Mouse (Mus musculus): ENCODE data around the gene Uba52. TPM values are rescaled to one million over a fixed set of nuclear protein-coding genes. Genes with fewer than 3 reads are reported as not detected.

The Uba52 gene
- polyA plus RNA-seq, 1 experiment from 2014 or later = 691 TPM

GRCm38 (mm10) chr8:70527512-70528181 lies 17.0 kb upstream of the Uba52 start, which contains the start of the genes Fkbp8 and Kxd1:
Fkbp8 (plus strand) TSS chr8:70527724.
Kxd1 (minus strand) TSS chr8:70527956.
- Histone ChIP-seq H3K27ac (ENCODE audit: low read length) (peak within 1 kb of the TSS; percentile 81), H3K4me2 (ENCODE audit: low read depth, low read length) (peak within 1 kb of the TSS; percentile 95), H3K36me3 (ENCODE audit: control insufficient read depth, insufficient read depth) (peaks cover 25% of the 10 kb centered on the region), H3K9ac (ENCODE audit: low read length) (peak within 1 kb of the TSS; percentile 98), H3K27me3 (ENCODE audit: control insufficient read depth, insufficient read depth, low read length) (no peaks in the 10 kb centered on the region), H3K9me3 (replicated peaks; ENCODE audit: control insufficient read depth, low read length) (no peaks in the 10 kb centered on the region), H3K4me1 (ENCODE audit: control insufficient read depth, insufficient read depth, low read length) (peaks cover 23% of the 10 kb centered on the region), H3K4me3 (ENCODE audit: low read length) (peak within 1 kb of the TSS; percentile 82)
- ATAC-seq (replicated peaks; ENCODE audit: extremely low read depth, insufficient read depth, low FRiP score) = peak; percentile 92
- WGBS = under 1% methylated on average over 60 of the region's 61 CpGs

GRCm38 (mm10) chr8:70527111-70527511 lies 16.5 kb upstream of the Uba52 start:
- no peaks in the 10 kb centered on the region for H3K9me3 ChIP-seq (replicated peaks; ENCODE audit: control insufficient read depth, low read length)
- no peak for ATAC-seq (replicated peaks; ENCODE audit: extremely low read depth, insufficient read depth, low FRiP score)
- H3K4me3 ChIP-seq (ENCODE audit: low read length) = peak overlapping the region; percentile 82
- peak overlapping the region; percentile 98 for H3K9ac ChIP-seq (ENCODE audit: low read length)
- H3K36me3 ChIP-seq (ENCODE audit: control insufficient read depth, insufficient read depth) = peaks cover 19% of the 10 kb centered on the region
- no peaks in the 10 kb centered on the region for H3K27me3 ChIP-seq (ENCODE audit: control insufficient read depth, insufficient read depth, low read length)
- WGBS = 1% methylated on average over 8 of the region's 8 CpGs
- peak overlapping the region; percentile 81 for H3K27ac ChIP-seq (ENCODE audit: low read length)
- H3K4me2 ChIP-seq (ENCODE audit: low read depth, low read length) = peak overlapping the region; percentile 80
- H3K4me1 ChIP-seq (ENCODE audit: control insufficient read depth, insufficient read depth, low read length) = peaks cover 26% of the 10 kb centered on the region

- H3K27ac ChIP-seq (ENCODE audit: low read length) = peak overlapping the region; percentile 90
- WGBS = under 1% methylated on average over 51 of the region's 51 CpGs
- peak overlapping the region; percentile 91 for H3K4me3 ChIP-seq (ENCODE audit: low read length)
- no peaks in the 10 kb centered on the region for H3K27me3 ChIP-seq (ENCODE audit: control insufficient read depth, insufficient read depth, low read length)
- no peaks in the 10 kb centered on the region for H3K9me3 ChIP-seq (replicated peaks; ENCODE audit: control insufficient read depth, low read length)
- H3K4me2 ChIP-seq (ENCODE audit: low read depth, low read length) = peak overlapping the region; percentile 84
- peaks cover 7% of the 10 kb centered on the region for H3K36me3 ChIP-seq (ENCODE audit: control insufficient read depth, insufficient read depth)
- peak overlapping the region; percentile 94 for H3K9ac ChIP-seq (ENCODE audit: low read length)
- H3K4me1 ChIP-seq (ENCODE audit: control insufficient read depth, insufficient read depth, low read length) = peaks cover 17% of the 10 kb centered on the region
- ATAC-seq (replicated peaks; ENCODE audit: extremely low read depth, insufficient read depth, low FRiP score) = peak; percentile 73
These were observed 12.2 kb upstream of the Uba52 start for GRCm38 (mm10) chr8:70522592-70523403.

- no peaks in the 10 kb centered on the region for H3K27me3 ChIP-seq (ENCODE audit: control insufficient read depth, insufficient read depth, low read length)
- no peak overlapping the region for H3K4me2 ChIP-seq (ENCODE audit: low read depth, low read length)
- H3K36me3 ChIP-seq (ENCODE audit: control insufficient read depth, insufficient read depth) = peaks cover 12% of the 10 kb centered on the region
- no peak overlapping the region for H3K4me3 ChIP-seq (ENCODE audit: low read length)
- H3K4me1 ChIP-seq (ENCODE audit: control insufficient read depth, insufficient read depth, low read length) = peaks cover 10% of the 10 kb centered on the region
- H3K9me3 ChIP-seq (replicated peaks; ENCODE audit: control insufficient read depth, low read length) = no peaks in the 10 kb centered on the region
- H3K9ac ChIP-seq (ENCODE audit: low read length) = no peak overlapping the region
- H3K27ac ChIP-seq (ENCODE audit: low read length) = no peak overlapping the region
- ATAC-seq (replicated peaks; ENCODE audit: extremely low read depth, insufficient read depth, low FRiP score) = no peak
- WGBS = 54% methylated on average over 2 of the region's 2 CpGs
These were observed 9.0 kb upstream of the Uba52 start for GRCm38 (mm10) chr8:70519606-70520005.

- Histone ChIP-seq H3K27ac (ENCODE audit: low read length) (no peak overlapping the region), H3K36me3 (ENCODE audit: control insufficient read depth, insufficient read depth) (peaks cover 16% of the 10 kb centered on the region), H3K4me1 (ENCODE audit: control insufficient read depth, insufficient read depth, low read length) (peaks cover 10% of the 10 kb centered on the region), H3K9me3 (replicated peaks; ENCODE audit: control insufficient read depth, low read length) (no peaks in the 10 kb centered on the region), H3K4me3 (ENCODE audit: low read length) (no peak overlapping the region), H3K9ac (ENCODE audit: low read length) (no peak overlapping the region), H3K27me3 (ENCODE audit: control insufficient read depth, insufficient read depth, low read length) (no peaks in the 10 kb centered on the region), H3K4me2 (ENCODE audit: low read depth, low read length) (no peak overlapping the region)
- WGBS = 89% methylated on average over 6 of the region's 6 CpGs
- ATAC-seq (replicated peaks; ENCODE audit: extremely low read depth, insufficient read depth, low FRiP score) = no peak
These were observed 8.4 kb upstream of the Uba52 start for GRCm38 (mm10) chr8:70519043-70519442.

DNA sequence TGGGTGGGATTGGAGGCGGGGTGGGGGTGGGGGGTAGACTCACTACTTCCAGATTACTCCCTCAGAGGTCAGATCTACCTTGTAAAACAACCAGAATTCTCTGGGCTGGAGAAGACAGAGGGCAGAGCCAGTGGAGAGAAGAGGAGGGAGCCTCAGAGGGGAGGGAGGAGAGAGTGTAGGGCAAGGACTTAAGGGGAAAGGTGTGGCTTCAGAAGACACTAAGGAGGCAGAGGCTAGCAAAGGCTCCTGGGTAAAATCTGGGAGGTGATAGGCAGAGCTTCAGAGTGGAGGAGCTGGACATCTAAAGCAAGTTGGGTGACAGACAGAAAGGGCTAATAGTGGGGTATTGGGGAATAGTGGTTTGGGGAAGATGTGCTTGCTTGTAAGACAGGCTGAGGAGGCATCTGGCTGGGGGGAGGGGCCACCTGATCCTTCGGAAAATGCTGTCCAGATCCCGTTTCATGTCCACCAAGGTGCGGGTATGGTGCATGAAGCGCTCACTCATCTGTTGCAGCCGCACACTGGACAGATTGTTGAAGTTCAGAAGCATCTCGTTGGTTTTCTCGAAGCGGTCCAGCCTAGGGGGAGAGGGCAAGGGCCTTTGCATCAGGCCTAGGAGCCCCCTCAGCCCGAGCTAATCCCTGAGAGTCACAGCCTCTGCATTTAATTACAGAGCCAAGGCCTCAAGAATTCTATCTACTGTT lies 7.5 kb upstream of the Uba52 start:
- ATAC-seq (replicated peaks; ENCODE audit: extremely low read depth, insufficient read depth, low FRiP score) = no peak
- no peaks in the 10 kb centered on the region for H3K27me3 ChIP-seq (ENCODE audit: control insufficient read depth, insufficient read depth, low read length)
- H3K4me3 ChIP-seq (ENCODE audit: low read length) = no peak overlapping the region
- H3K4me2 ChIP-seq (ENCODE audit: low read depth, low read length) = no peak overlapping the region
- H3K27ac ChIP-seq (ENCODE audit: low read length) = no peak overlapping the region
- H3K36me3 ChIP-seq (ENCODE audit: control insufficient read depth, insufficient read depth) = peaks cover 18% of the 10 kb centered on the region
- 72% methylated on average over 10 of the region's 10 CpGs for WGBS
- peaks cover 12% of the 10 kb centered on the region for H3K4me1 ChIP-seq (ENCODE audit: control insufficient read depth, insufficient read depth, low read length)
- no peak overlapping the region for H3K9ac ChIP-seq (ENCODE audit: low read length)
- no peaks in the 10 kb centered on the region for H3K9me3 ChIP-seq (replicated peaks; ENCODE audit: control insufficient read depth, low read length)

DNA sequence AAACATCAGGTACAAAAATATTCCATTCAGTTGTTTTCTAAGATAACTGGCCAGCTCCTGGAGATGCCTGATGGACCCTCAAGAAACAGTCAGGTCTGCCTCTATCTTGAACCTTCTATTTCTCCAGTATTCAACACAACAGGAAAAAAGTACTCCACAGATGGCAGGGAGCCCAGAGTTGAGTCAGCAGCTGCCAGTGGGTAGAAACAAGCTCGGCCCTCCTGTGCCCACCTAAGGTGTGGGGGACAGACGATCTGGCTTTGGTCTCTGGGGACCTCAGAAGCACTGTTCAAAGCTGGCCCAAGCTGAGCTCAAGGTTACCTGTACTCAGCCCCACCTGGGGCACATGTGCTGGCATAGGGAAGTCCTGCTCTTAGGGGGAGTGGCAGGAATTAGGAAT lies 2.8 kb upstream of the Uba52 start:
- WGBS = 25% methylated on average over 2 of the region's 2 CpGs
- Histone ChIP-seq H3K36me3 (ENCODE audit: control insufficient read depth, insufficient read depth) (peaks cover 20% of the 10 kb centered on the region), H3K4me2 (ENCODE audit: low read depth, low read length) (no peak overlapping the region)

DNA sequence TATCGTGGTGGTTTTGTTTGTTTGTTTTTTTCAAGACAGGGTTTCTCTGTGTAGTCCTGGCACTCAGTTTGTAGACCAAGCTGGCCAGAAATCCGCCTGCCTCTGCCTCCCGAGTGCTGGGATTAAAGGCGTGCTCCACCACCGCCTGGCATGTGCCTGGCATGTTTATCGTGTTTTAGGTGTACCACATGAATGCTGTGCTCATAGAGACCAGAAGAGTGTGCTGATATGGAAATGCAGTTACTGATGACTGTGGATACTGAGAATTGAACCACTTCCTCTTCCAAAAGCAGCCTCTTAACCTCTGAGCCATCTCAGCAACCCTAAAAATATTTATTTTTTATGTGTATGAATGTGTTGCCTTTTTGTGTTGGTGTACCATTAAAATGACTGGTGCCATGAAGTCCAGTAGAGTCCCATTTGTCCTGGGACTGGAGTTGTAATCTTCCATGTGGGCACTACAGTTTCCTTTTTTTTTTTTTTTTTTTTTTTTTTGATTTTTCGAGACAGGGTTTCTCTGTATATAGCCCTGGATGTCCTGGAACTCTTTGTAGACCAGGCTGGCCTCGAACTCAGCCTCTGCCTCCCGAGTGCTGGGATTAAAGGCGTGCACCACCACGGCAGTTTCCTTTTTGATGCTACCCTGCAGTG lies 1.8 kb upstream of the Uba52 start:
- Histone ChIP-seq H3K9me3 (replicated peaks; ENCODE audit: control insufficient read depth, low read length) (no peaks in the 10 kb centered on the region), H3K4me3 (ENCODE audit: low read length) (no peak overlapping the region), H3K9ac (ENCODE audit: low read length) (no peak overlapping the region), H3K27ac (ENCODE audit: low read length) (no peak overlapping the region), H3K4me2 (ENCODE audit: low read depth, low read length) (no peak overlapping the region), H3K27me3 (ENCODE audit: control insufficient read depth, insufficient read depth, low read length) (no peaks in the 10 kb centered on the region), H3K4me1 (ENCODE audit: control insufficient read depth, insufficient read depth, low read length) (peaks cover 16% of the 10 kb centered on the region), H3K36me3 (ENCODE audit: control insufficient read depth, insufficient read depth) (peaks cover 23% of the 10 kb centered on the region)
- ATAC-seq (replicated peaks; ENCODE audit: extremely low read depth, insufficient read depth, low FRiP score) = no peak
- WGBS = 90% methylated on average over 11 of the region's 11 CpGs

More for the DNA sequence above, 2.8 kb upstream of the Uba52 start:
- Histone ChIP-seq H3K27me3 (ENCODE audit: control insufficient read depth, insufficient read depth, low read length) (no peaks in the 10 kb centered on the region), H3K4me1 (ENCODE audit: control insufficient read depth, insufficient read depth, low read length) (peaks cover 16% of the 10 kb centered on the region), H3K9me3 (replicated peaks; ENCODE audit: control insufficient read depth, low read length) (no peaks in the 10 kb centered on the region), H3K4me3 (ENCODE audit: low read length) (no peak overlapping the region), H3K27ac (ENCODE audit: low read length) (no peak overlapping the region), H3K9ac (ENCODE audit: low read length) (no peak overlapping the region)
- no peak for ATAC-seq (replicated peaks; ENCODE audit: extremely low read depth, insufficient read depth, low FRiP score)
